Mouse (Mus musculus) CH12.LX (cell line): ENCODE measurements around the gene Acer3.

ENCODE experiments used
- CTCF ChIP-seq, 2 experiments: IDR thresholded peaks in 1 of 2; conservative IDR thresholded peaks in 1 of 2; 2 replicates each; pipeline ENCODE4 v1.5.1; 2011 to 2012; ENCODE audit warnings: low read depth in 2 of 2, low read length in 2 of 2, improper control_type of control experiment in 1 of 2, inconsistent platforms in 1 of 2, mild to moderate bottlenecking in 1 of 2, moderate library complexity in 1 of 2
- IRF4 ChIP-seq: IDR thresholded peaks from 2 replicates; pipeline ENCODE4 v1.6.1; 2014; ENCODE audit warnings: low read depth, mild to moderate bottlenecking, inconsistent platforms, low read length, improper control_type of control experiment
- MEF2A ChIP-seq: IDR thresholded peaks from 2 replicates; pipeline ENCODE4 v1.6.1; 2014; ENCODE audit warnings: low read depth, mild to moderate bottlenecking, inconsistent platforms, low read length, improper control_type of control experiment, borderline replicate concordance
- POLR2A ChIP-seq: IDR thresholded peaks from 2 replicates; pipeline ENCODE4 v1.6.1; 2011; ENCODE audit warnings: low read depth, mild to moderate bottlenecking, improper control_type of control experiment, low read length
- SIN3A ChIP-seq: IDR thresholded peaks from 2 replicates; pipeline ENCODE4 v1.6.1; 2012; ENCODE audit warnings: low read length, improper control_type of control experiment, inconsistent platforms

GRCm38 (mm10) chr7:98322415-98322814, 1.4 kb upstream of the Acer3 start:
- no peak for TF ChIP-seq IRF4
- no peak for TF ChIP-seq POLR2A
- no peak for TF ChIP-seq CTCF (conservative IDR thresholded peaks at IDR 0.05 in 1 of 2, IDR thresholded peaks at IDR 0.05 in 1 of 2; ENCODE audit: low read depth in 2 of 2, low read length in 2 of 2)
- no peak for TF ChIP-seq SIN3A
- no peak for TF ChIP-seq MEF2A
